Mouse (Mus musculus): ENCODE measurements at regions not wholly inside any gene's neighbourhood (a gene's known extent, or its start where the extent isn't known, plus 50 kb on each side); places are given as distances from the start of the nearest gene placed in this dataset.
"Not testable (repeated sequence)": the region's sequence is repeated elsewhere in the genome, so short reads cannot be mapped to it uniquely, and the experiment has no call there.

DNA sequence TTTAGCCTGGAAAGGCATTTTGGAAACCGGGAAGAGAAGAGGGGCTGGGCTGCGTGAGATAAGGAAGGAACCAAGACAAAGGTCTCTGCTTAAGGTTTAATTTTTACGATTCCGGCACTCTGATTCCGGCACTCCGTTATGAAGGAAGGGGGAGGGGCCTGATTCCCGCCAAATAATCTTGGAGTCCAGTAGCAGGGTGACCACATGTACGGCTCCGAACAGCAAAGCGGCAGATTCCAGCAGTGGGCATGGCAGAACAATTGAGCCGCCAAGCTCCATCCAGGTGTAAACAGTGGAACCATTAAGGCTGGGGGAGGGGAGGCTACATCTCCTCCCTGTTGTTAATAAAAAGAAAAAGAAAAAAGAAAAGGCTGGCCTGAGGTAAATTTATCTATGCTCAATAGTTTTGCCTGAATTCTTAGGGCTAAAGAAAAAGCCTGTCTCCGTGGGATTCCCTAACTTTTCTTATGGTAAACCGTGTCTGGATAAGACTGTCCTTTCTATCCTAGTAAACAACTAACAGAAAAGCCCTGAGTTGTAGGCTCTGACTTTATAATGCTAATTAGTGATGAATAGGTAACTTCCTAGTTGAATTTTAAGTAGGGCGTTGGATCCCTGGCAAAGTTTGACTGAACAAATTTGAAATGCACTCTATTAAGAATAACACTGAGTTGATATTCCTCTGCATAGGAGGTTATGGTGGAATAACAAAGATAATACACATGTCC is 57.1 kb upstream of the Tcerg1l start:
- not testable (repeated sequence) for H3K36me3 ChIP-seq; H3K4me1 ChIP-seq; H3K27ac ChIP-seq; ATAC-seq (ENCODE audit: insufficient number of reproducible peaks, insufficient read depth, low FRiP score, low TSS enrichment, low read depth); H3K4me2 ChIP-seq; H3K4me3 ChIP-seq; H3K27me3 ChIP-seq; H3K9me3 ChIP-seq; H3K9ac ChIP-seq
- 42% methylated on average over 14 of the region's 14 CpGs for WGBS

DNA sequence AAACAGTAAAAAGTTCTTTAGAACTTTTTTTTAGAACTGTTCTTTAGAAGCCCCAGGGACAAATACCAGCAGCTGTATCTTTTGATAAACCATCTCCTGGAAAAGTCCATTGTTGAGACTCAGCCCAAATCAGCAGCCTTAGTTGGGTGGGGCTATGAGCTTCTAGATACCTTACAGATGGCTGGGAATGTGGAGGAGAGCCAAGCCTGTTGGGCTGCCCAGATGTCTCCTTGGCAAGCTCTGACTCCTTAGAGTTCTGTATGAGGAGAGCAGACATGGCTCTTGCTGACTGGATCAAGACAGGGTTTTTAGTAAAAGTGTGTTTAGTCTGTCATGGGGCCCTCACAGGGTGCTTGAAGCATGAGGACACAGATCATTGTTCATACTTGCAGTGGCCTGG is 53.8 kb upstream of the Tcerg1l start:
- ATAC-seq (ENCODE audit: insufficient number of reproducible peaks, insufficient read depth, low FRiP score, low TSS enrichment, low read depth), result no peak
- Histone ChIP-seq H3K27ac (no peak overlapping the region), H3K4me2 (no peak overlapping the region), H3K36me3 (no peaks in the 10 kb centered on the region), H3K4me3 (no peak overlapping the region), H3K4me1 (no peaks in the 10 kb centered on the region), H3K27me3 (no peaks in the 10 kb centered on the region), H3K9ac (no peak overlapping the region), H3K9me3 (no peaks in the 10 kb centered on the region)

DNA sequence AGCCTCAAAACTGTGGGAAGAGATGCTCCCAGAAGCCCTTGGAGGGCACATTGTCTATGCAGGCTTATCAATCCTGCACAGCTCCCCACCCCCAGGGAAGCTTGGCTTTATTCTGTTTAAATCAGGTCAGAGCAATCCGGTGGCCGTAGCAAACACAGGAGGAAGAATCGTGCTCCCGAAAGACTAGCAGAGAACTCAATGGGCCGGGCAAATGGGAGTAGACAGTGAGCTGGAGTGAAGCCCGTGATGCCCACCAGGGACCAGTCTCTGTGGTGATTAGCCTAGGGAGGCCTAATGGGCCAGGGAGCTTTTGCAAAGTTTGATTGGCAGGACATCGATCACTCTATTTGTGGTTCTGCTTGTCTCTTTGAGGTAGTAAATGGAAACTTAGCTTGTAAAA is 51.0 kb upstream of the Tcerg1l start:
- no peak for ATAC-seq (ENCODE audit: insufficient number of reproducible peaks, insufficient read depth, low FRiP score, low TSS enrichment, low read depth)
- Histone ChIP-seq H3K4me2 (no peak overlapping the region), H3K9ac (no peak overlapping the region), H3K36me3 (no peaks in the 10 kb centered on the region), H3K4me3 (no peak overlapping the region), H3K27me3 (no peaks in the 10 kb centered on the region), H3K9me3 (no peaks in the 10 kb centered on the region), H3K27ac (no peak overlapping the region), H3K4me1 (no peaks in the 10 kb centered on the region)
- 84% methylated on average over 7 of the region's 7 CpGs for WGBS
